Mouse (Mus musculus): Measurements from ENCODE around the gene Ttc9.

Ttc9 gene

GRCm38 (mm10) chr12:81633246-81633645, 2.2 kb downstream of the Ttc9 start:
- no peak for TF ChIP-seq GATA4 (IDR thresholded peaks at IDR 0.05; ENCODE audit: insufficient replicate concordance, low read length)

- no peak for TF ChIP-seq GATA4 (IDR thresholded peaks at IDR 0.05; ENCODE audit: insufficient replicate concordance, low read length)
Observed at GRCm38 (mm10) chr12:81640656-81641055, 9.6 kb downstream of the Ttc9 start.

GRCm38 (mm10) chr12:81642361-81643082, 11.5 kb downstream of the Ttc9 start:
- no peak for TF ChIP-seq GATA4 (IDR thresholded peaks at IDR 0.05; ENCODE audit: insufficient replicate concordance, low read length)

GRCm38 (mm10) chr12:81646811-81647210, 15.8 kb downstream of the Ttc9 start:
- TF ChIP-seq GATA4 (IDR thresholded peaks at IDR 0.05; ENCODE audit: insufficient replicate concordance, low read length), result no peak

GRCm38 (mm10) chr12:81653344-81653743, 22.3 kb downstream of the Ttc9 start:
- no peak for TF ChIP-seq GATA4 (IDR thresholded peaks at IDR 0.05; ENCODE audit: insufficient replicate concordance, low read length)

- no peak for TF ChIP-seq GATA4 (IDR thresholded peaks at IDR 0.05; ENCODE audit: insufficient replicate concordance, low read length)
Observed at GRCm38 (mm10) chr12:81657321-81657720, 26.3 kb downstream of the Ttc9 start.

GRCm38 (mm10) chr12:81658086-81658485, 27.0 kb downstream of the Ttc9 start:
- TF ChIP-seq GATA4 (IDR thresholded peaks at IDR 0.05; ENCODE audit: insufficient replicate concordance, low read length), result no peak

- TF ChIP-seq GATA4 (IDR thresholded peaks at IDR 0.05; ENCODE audit: insufficient replicate concordance, low read length), result no peak
Observed at GRCm38 (mm10) chr12:81662076-81662475, 31.0 kb downstream of the Ttc9 start.

GRCm38 (mm10) chr12:81663116-81663515, 32.1 kb downstream of the Ttc9 start:
- no peak for TF ChIP-seq GATA4 (IDR thresholded peaks at IDR 0.05; ENCODE audit: insufficient replicate concordance, low read length)

GRCm38 (mm10) chr12:81663906-81664305, 32.9 kb downstream of the Ttc9 start:
- no peak for TF ChIP-seq GATA4 (IDR thresholded peaks at IDR 0.05; ENCODE audit: insufficient replicate concordance, low read length)

GRCm38 (mm10) chr12:81668406-81668805, 37.4 kb downstream of the Ttc9 start:
- TF ChIP-seq GATA4 (IDR thresholded peaks at IDR 0.05; ENCODE audit: insufficient replicate concordance, low read length), result no peak

- no peak for TF ChIP-seq GATA4 (IDR thresholded peaks at IDR 0.05; ENCODE audit: insufficient replicate concordance, low read length)
Observed at GRCm38 (mm10) chr12:81675557-81675956, 44.5 kb downstream of the Ttc9 start.

GRCm38 (mm10) chr12:81679807-81680529, 48.9 kb downstream of the Ttc9 start:
- no peak for TF ChIP-seq GATA4 (IDR thresholded peaks at IDR 0.05; ENCODE audit: insufficient replicate concordance, low read length)

GRCm38 (mm10) chr12:81683395-81683794, 52.3 kb downstream of the Ttc9 start:
- no peak for TF ChIP-seq GATA4 (IDR thresholded peaks at IDR 0.05; ENCODE audit: insufficient replicate concordance, low read length)

GRCm38 (mm10) chr12:81684096-81684495, 53.0 kb downstream of the Ttc9 start:
- no peak for TF ChIP-seq GATA4 (IDR thresholded peaks at IDR 0.05; ENCODE audit: insufficient replicate concordance, low read length)

GRCm38 (mm10) chr12:81685981-81686380, 54.9 kb downstream of the Ttc9 start:
- no peak for TF ChIP-seq GATA4 (IDR thresholded peaks at IDR 0.05; ENCODE audit: insufficient replicate concordance, low read length)

Data from liver, adult (tissue).